Mouse (Mus musculus): Measurements from ENCODE around the gene Wnk2. TPM values are rescaled to one million over a fixed set of nuclear protein-coding genes. Genes with fewer than 3 reads are reported as not detected.

Gene Wnk2
- total RNA-seq, 2 experiments from 2014 or later, result 129 to 145 TPM

DNA sequence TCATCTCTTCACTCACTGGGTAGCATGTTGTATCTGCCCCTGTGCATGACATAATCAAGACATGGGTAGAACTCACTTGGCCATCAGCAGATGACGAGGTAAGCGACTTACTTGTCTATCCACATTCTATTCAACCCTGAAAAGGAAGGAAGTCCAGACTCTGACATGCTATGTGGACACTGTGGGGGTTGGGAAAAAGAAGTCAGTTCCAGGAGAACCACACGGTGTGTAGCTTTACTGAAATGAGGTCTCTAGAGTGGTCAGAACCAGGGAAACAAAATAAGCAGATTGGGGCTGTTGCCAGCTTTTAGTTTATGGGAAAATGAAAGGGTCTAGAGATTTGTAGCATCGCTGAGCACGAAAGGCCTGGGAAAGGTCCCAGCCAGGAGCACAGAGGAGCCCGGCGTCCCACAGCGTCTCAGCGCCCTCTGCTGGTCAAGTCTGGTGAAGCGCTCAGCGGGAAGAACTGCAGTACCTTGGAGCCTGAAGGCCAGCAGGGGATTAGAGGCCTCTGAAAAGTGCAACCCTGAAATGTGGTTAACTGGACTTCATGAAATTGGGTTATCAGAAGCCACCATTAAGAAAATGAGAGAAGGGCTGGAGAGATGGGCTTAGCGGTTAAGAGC, 25.3 kb upstream of the Wnk2 start:
- peak; percentile 95 for TF ChIP-seq CTCF (IDR thresholded peaks at IDR 0.05)
- intact Hi-C loops (cut with DNase I), result loop anchor here (2.0 to 10.0 kb wide), 6 partner anchors 26 to 516 kb away; partner anchors contain the start of gene Phf2
- no peak overlapping the region for H3K4me3 ChIP-seq
- H3K27ac ChIP-seq, result no peak overlapping the region; the same call in 1 of the 2 replicates
- DNase-seq (ENCODE audit: extremely low spot score in 1 of 2, low spot score in 2 of 2), result peak; percentile 84 to 95

DNA sequence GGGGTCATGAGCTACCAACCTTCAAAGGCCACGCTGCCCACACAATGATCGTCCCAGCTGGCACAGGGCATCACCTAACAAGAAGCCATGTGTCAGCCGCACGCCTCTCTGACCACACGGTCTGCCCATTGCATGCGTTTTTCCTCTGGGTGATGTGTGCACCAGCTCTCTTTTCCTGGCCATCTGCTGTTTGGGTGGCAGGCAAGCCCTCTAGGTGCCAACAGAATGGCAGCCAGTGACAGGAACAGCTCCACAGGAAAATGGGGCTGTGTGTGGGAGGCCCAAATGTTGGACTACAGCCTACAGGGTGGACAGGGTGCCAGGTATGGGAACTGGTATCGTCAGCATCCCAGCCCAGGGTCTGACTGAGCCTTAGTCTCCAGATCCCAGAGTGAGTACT, 24.5 kb upstream of the Wnk2 start:
- H3K27ac ChIP-seq, result peak overlapping the region; percentile 21
- no peak for TF ChIP-seq CTCF (IDR thresholded peaks at IDR 0.05)
- no peak overlapping the region for H3K4me3 ChIP-seq
- intact Hi-C loops (cut with DNase I), result loop anchor here (2.0 to 10.0 kb wide), 6 partner anchors 26 to 515 kb away; partner anchors contain the start of gene Phf2
- peak; percentile 43 to 71 for DNase-seq (ENCODE audit: extremely low spot score in 1 of 2, low spot score in 2 of 2)

DNA sequence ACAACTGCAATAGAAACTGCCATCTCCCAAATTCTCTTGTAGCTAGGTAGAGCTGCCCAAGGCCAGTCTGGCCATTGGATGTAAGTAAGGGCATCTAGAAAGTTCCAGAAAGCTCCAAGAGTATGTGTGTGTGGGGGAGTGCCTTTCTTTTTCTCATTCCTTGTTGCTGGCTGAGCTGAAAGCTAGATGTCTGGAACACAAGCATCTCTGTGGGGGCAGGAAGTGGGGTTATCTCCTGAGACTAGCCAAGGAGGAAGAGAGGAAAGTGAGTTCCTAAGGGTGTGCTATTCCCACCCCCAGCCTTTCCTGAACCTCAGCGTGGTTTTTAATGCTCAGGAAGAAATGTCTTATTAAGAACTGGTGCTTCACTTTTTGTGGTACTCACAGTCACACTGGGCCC, 23.9 kb upstream of the Wnk2 start:
- TF ChIP-seq CTCF (IDR thresholded peaks at IDR 0.05), result no peak
- intact Hi-C loops (cut with DNase I), result loop anchor here (2.0 to 10.0 kb wide), 6 partner anchors 25 to 514 kb away; partner anchors contain the start of gene Phf2
- no peak for DNase-seq (ENCODE audit: extremely low spot score in 1 of 2, low spot score in 2 of 2)
- Histone ChIP-seq H3K4me3 (no peak overlapping the region), H3K27ac (peak overlapping the region; percentile 21)

- intact Hi-C loops (cut with DNase I), result loop anchor here (5.0 to 10.0 kb wide), 4 partner anchors 153 to 513 kb away; partner anchors contain the start of gene Phf2
- no peak for TF ChIP-seq CTCF (IDR thresholded peaks at IDR 0.05)
- peak in 1 of 2 experiments; percentile 42 for DNase-seq (ENCODE audit: extremely low spot score in 1 of 2, low spot score in 2 of 2)
Observed at GRCm38 (mm10) chr13:49170623-49171022, 22.8 kb upstream of the Wnk2 start.

GRCm38 (mm10) chr13:49169448-49170207, 21.8 kb upstream of the Wnk2 start:
- intact Hi-C loops (cut with DNase I), result loop anchor here (5.0 to 10.0 kb wide), 4 partner anchors 152 to 512 kb away; partner anchors contain the start of gene Phf2
- TF ChIP-seq CTCF (IDR thresholded peaks at IDR 0.05), result peak; percentile 97
- Histone ChIP-seq H3K4me3 (no peak overlapping the region), H3K27ac (no peak overlapping the region)
- peak; percentile 83 to 91 for DNase-seq (ENCODE audit: extremely low spot score in 1 of 2, low spot score in 2 of 2)

More at GRCm38 (mm10) chr13:49170623-49171022, 22.8 kb upstream of the Wnk2 start:
- H3K27ac ChIP-seq, result peak overlapping the region; percentile 21
- no peak overlapping the region for H3K4me3 ChIP-seq

DNA sequence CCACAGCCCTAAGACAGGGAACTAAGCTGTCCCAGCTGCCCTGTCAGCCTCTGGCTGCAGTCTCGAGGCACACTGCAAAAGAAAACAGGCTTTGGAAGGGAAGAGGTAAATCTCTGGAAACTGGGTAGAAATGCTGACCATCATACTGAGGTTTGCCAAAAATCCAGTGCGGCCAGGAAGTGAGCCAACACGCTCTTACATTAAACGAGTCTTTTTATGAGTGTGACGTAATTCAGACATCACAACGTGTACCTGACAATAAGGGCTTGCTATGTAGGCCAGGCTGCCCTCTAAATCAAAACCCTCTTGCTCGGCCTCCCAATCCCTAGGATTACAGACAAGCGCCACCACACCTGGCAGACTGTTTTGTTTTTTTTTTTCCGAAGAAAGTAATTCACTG, 19.3 kb upstream of the Wnk2 start:
- no peak for DNase-seq (ENCODE audit: extremely low spot score in 1 of 2, low spot score in 2 of 2)
- intact Hi-C loops (cut with DNase I), result no loop called here
- TF ChIP-seq CTCF (IDR thresholded peaks at IDR 0.05), result no peak
- Histone ChIP-seq H3K27ac (no peak overlapping the region), H3K4me3 (no peak overlapping the region)

- intact Hi-C loops (cut with DNase I), result no loop called here
- no peak for DNase-seq (ENCODE audit: extremely low spot score in 1 of 2, low spot score in 2 of 2)
- TF ChIP-seq CTCF (IDR thresholded peaks at IDR 0.05), result no peak
- no peak overlapping the region for H3K4me3 ChIP-seq
- no peak overlapping the region for H3K27ac ChIP-seq
Observed at GRCm38 (mm10) chr13:49163645-49164044, 15.8 kb upstream of the Wnk2 start.

DNA sequence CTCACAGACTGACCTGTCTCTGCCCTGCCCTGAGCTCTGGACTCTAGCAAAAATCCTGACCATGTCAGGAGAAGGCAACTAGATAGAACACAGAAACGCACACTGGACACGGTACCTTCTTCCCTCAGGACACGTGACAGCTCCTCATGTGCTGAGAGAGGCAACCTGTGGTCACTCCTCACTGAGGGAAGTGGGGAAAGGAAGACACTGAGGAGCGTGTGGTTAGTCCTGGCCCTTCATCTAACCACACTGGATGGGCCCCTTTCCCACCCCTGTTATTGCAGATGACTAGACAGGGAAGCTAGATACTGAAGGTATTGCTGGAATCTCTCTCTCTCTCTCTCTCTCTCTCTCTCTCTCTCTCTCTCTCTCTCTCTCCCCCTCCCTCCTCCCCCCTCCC, 14.9 kb upstream of the Wnk2 start:
- Histone ChIP-seq H3K27ac (no peak overlapping the region), H3K4me3 (no peak overlapping the region)
- DNase-seq (ENCODE audit: extremely low spot score in 1 of 2, low spot score in 2 of 2), result no peak
- no peak for TF ChIP-seq CTCF (IDR thresholded peaks at IDR 0.05)
- intact Hi-C loops (cut with DNase I), result no loop called here

DNA sequence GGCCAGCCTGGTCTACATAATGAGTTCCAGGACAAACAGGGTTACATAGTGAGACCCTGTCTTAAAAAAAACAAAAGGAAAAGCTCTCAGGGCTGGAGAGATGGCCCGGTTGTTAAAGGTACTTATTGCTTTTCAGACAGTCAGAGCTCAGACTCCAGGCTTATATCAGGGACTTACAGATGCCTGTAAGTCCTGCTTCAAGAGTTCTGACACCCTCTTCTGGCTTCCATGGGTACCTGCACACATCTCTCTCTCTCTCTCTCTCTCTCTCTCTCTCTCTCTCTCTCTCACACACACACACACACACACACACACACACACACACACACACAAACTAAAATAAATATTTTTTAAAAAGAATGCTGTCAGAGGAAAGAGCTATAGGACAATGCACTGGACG, 13.4 kb upstream of the Wnk2 start:
- Histone ChIP-seq H3K4me3 (no peak overlapping the region), H3K27ac (no peak overlapping the region)
- DNase-seq (ENCODE audit: extremely low spot score in 1 of 2, low spot score in 2 of 2), result no peak
- TF ChIP-seq CTCF (IDR thresholded peaks at IDR 0.05), result no peak; the same call in 1 of the 2 replicates
- intact Hi-C loops (cut with DNase I), result no loop called here

- TF ChIP-seq CTCF (IDR thresholded peaks at IDR 0.05), result no peak
- intact Hi-C loops (cut with DNase I), result no loop called here
- Histone ChIP-seq H3K4me3 (no peak overlapping the region), H3K27ac (no peak overlapping the region)
- DNase-seq (ENCODE audit: extremely low spot score in 1 of 2, low spot score in 2 of 2), result no peak
Observed at GRCm38 (mm10) chr13:49158040-49158713, 10.4 kb upstream of the Wnk2 start.

- TF ChIP-seq CTCF (IDR thresholded peaks at IDR 0.05), result peak; percentile 40
- intact Hi-C loops (cut with DNase I), result no loop called here
- H3K4me3 ChIP-seq, result no peak overlapping the region
- DNase-seq (ENCODE audit: extremely low spot score in 1 of 2, low spot score in 2 of 2), result no peak
- H3K27ac ChIP-seq, result no peak overlapping the region
Observed at GRCm38 (mm10) chr13:49156645-49157044, 8.8 kb upstream of the Wnk2 start.

GRCm38 (mm10) chr13:49154621-49155020, 6.8 kb upstream of the Wnk2 start:
- no peak overlapping the region for H3K27ac ChIP-seq
- no peak for TF ChIP-seq CTCF (IDR thresholded peaks at IDR 0.05)
- H3K4me3 ChIP-seq, result no peak overlapping the region
- intact Hi-C loops (cut with DNase I), result no loop called here
- no peak for DNase-seq (ENCODE audit: extremely low spot score in 1 of 2, low spot score in 2 of 2)
